Mouse (Mus musculus): ENCODE results near the gene Yae1d1. TPM values are rescaled to one million over a fixed set of nuclear protein-coding genes. Genes with fewer than 3 reads are reported as not detected.

The Yae1d1 gene
- polyA plus RNA-seq (2015; fragmentation: Nextera tagmentation; extraction: Ambion mirVana): 70.9 and 80.6 TPM in 2 replicates

- Histone ChIP-seq H3K4me1 (replicated peaks) (peaks cover 9% of the 10 kb centered on the region), H3K36me3 (no peaks in the 10 kb centered on the region), H3K9me3 (no peaks in the 10 kb centered on the region), H3K4me2 (peak within 1 kb of the TSS; percentile 86), H3K9ac (peak within 1 kb of the TSS; percentile 87), H3K4me3 (peak within 1 kb of the TSS; percentile 90), H3K27me3 (no peaks in the 10 kb centered on the region), H3K27ac (replicated peaks) (peak within 1 kb of the TSS; percentile 86)
- WGBS: under 1% methylated on average over 54 of the region's 54 CpGs
- peak; percentile 99 for ATAC-seq (ENCODE audit: low FRiP score, low read depth)
Observed at GRCm38 (mm10) chr13:17992697-17993514, at the start of gene Yae1d1. Gene Yae1d1, minus strand, starts transcription at chr13:17993349.

- ATAC-seq (ENCODE audit: low FRiP score, low read depth): no peak
- Histone ChIP-seq H3K9ac (no peak overlapping the region), H3K4me1 (replicated peaks) (no peaks in the 10 kb centered on the region), H3K36me3 (no peaks in the 10 kb centered on the region), H3K4me2 (no peak overlapping the region), H3K4me3 (no peak overlapping the region), H3K27me3 (no peaks in the 10 kb centered on the region), H3K9me3 (no peaks in the 10 kb centered on the region), H3K27ac (replicated peaks) (no peak overlapping the region)
- WGBS: 69% methylated on average over 2 of the region's 2 CpGs
Observed at GRCm38 (mm10) chr13:18038814-18039213, 45.7 kb upstream of the Yae1d1 start.

- H3K9ac ChIP-seq: no peak overlapping the region
- no peak for ATAC-seq (ENCODE audit: low FRiP score, low read depth)
- H3K27me3 ChIP-seq: no peaks in the 10 kb centered on the region
- H3K4me2 ChIP-seq: no peak overlapping the region
- WGBS: 79% methylated on average over 3 of the region's 3 CpGs
- no peaks in the 10 kb centered on the region for H3K36me3 ChIP-seq
- H3K4me1 ChIP-seq (replicated peaks): no peaks in the 10 kb centered on the region
- no peaks in the 10 kb centered on the region for H3K9me3 ChIP-seq
- H3K4me3 ChIP-seq: no peak overlapping the region
- H3K27ac ChIP-seq (replicated peaks): no peak overlapping the region
Observed at GRCm38 (mm10) chr13:18016604-18017003, 23.5 kb upstream of the Yae1d1 start.

GRCm38 (mm10) chr13:18013205-18013604 is 20.1 kb upstream of the Yae1d1 start:
- Histone ChIP-seq H3K4me3 (no peak overlapping the region), H3K4me1 (replicated peaks) (no peaks in the 10 kb centered on the region), H3K27ac (replicated peaks) (no peak overlapping the region), H3K4me2 (no peak overlapping the region), H3K36me3 (no peaks in the 10 kb centered on the region), H3K9me3 (no peaks in the 10 kb centered on the region), H3K9ac (no peak overlapping the region), H3K27me3 (no peaks in the 10 kb centered on the region)
- ATAC-seq (ENCODE audit: low FRiP score, low read depth): no peak
- 73% methylated on average over 6 of the region's 6 CpGs for WGBS

GRCm38 (mm10) chr13:18011055-18011454 is 17.9 kb upstream of the Yae1d1 start:
- Histone ChIP-seq H3K9me3 (no peaks in the 10 kb centered on the region), H3K9ac (no peak overlapping the region), H3K27me3 (no peaks in the 10 kb centered on the region), H3K4me2 (no peak overlapping the region), H3K27ac (replicated peaks) (no peak overlapping the region), H3K36me3 (no peaks in the 10 kb centered on the region), H3K4me1 (replicated peaks) (no peaks in the 10 kb centered on the region), H3K4me3 (no peak overlapping the region)
- 85% methylated on average over 4 of the region's 4 CpGs for WGBS
- no peak for ATAC-seq (ENCODE audit: low FRiP score, low read depth)

- ATAC-seq (ENCODE audit: low FRiP score, low read depth): peak; percentile 52
- 34% methylated on average over 7 of the region's 7 CpGs for WGBS
Observed at GRCm38 (mm10) chr13:17993515-17993847, 332 bp upstream of the Yae1d1 start.

DNA sequence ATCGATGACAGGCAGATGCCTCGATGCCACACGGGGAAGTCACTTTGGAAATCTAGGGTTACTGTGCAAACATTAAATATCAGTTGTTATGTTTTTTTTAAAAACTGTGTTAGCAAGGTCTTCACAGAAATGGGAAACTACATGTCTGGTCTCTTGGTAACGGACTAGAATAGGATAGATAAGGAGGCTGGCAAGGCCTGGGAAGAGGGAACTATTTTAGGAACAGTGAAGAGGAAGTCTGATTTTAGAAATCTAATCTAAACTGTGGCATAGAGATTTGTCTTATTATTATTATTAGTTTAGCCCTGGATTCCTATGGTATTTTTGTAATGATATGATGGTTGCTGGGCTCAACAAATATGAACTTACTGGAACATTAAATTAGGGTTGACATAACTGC is 1.1 kb downstream of the Yae1d1 start:
- Histone ChIP-seq H3K9ac (0 out of 2 replicates have a peak overlapping the region, but pooled peaks have one; percentile 3), H3K36me3 (peaks cover 4% of the 10 kb centered on the region), H3K4me2 (peak overlapping the region; percentile 86), H3K4me1 (replicated peaks) (peaks cover 9% of the 10 kb centered on the region), H3K9me3 (no peaks in the 10 kb centered on the region), H3K4me3 (peak overlapping the region; percentile 90), H3K27ac (replicated peaks) (no peak overlapping the region), H3K27me3 (no peaks in the 10 kb centered on the region)
- ATAC-seq (ENCODE audit: low FRiP score, low read depth): no peak
- WGBS: 80% methylated on average over 4 of the region's 4 CpGs

More at GRCm38 (mm10) chr13:17993515-17993847, 332 bp upstream of the Yae1d1 start:
- no peaks in the 10 kb centered on the region for H3K27me3 ChIP-seq
- peak overlapping the region; percentile 87 for H3K9ac ChIP-seq
- peaks cover 9% of the 10 kb centered on the region for H3K4me1 ChIP-seq (replicated peaks)
- peak overlapping the region; percentile 90 for H3K4me3 ChIP-seq
- H3K36me3 ChIP-seq: no peaks in the 10 kb centered on the region
- H3K4me2 ChIP-seq: peak overlapping the region; percentile 86
- no peaks in the 10 kb centered on the region for H3K9me3 ChIP-seq
- H3K27ac ChIP-seq (replicated peaks): peak overlapping the region; percentile 86

DNA sequence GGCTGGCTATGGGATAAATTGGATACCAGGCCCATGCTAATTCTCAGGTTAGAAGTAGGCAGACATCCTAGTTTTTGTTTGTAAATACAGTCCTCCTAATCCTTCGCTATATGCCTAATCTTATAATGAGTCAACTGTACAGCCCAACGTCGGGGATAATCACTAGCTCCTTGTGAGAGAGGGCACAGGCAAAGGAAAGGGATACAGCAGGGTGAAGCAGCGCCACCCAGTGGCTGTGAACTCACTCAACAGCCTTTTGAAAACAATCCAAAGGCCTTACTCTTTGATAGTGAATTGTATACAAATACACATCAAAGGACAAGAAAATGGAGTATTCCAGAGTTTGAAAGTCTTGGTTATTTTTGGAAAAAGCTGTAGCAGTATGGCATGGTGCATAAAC is 10.0 kb downstream of the Yae1d1 start:
- no peaks in the 10 kb centered on the region for H3K9me3 ChIP-seq
- 47% methylated on average over 4 of the region's 4 CpGs for WGBS
- no peak overlapping the region for H3K27ac ChIP-seq (replicated peaks)
- peaks cover 30% of the 10 kb centered on the region for H3K36me3 ChIP-seq
- H3K27me3 ChIP-seq: no peaks in the 10 kb centered on the region
- H3K4me1 ChIP-seq (replicated peaks): no peaks in the 10 kb centered on the region
- H3K4me3 ChIP-seq: no peak overlapping the region
- no peak overlapping the region for H3K4me2 ChIP-seq
- ATAC-seq (ENCODE audit: low FRiP score, low read depth): no peak
- no peak overlapping the region for H3K9ac ChIP-seq

- H3K9me3 ChIP-seq: no peaks in the 10 kb centered on the region
Observed at GRCm38 (mm10) chr13:17982634-17983033, 10.5 kb downstream of the Yae1d1 start.

DNA sequence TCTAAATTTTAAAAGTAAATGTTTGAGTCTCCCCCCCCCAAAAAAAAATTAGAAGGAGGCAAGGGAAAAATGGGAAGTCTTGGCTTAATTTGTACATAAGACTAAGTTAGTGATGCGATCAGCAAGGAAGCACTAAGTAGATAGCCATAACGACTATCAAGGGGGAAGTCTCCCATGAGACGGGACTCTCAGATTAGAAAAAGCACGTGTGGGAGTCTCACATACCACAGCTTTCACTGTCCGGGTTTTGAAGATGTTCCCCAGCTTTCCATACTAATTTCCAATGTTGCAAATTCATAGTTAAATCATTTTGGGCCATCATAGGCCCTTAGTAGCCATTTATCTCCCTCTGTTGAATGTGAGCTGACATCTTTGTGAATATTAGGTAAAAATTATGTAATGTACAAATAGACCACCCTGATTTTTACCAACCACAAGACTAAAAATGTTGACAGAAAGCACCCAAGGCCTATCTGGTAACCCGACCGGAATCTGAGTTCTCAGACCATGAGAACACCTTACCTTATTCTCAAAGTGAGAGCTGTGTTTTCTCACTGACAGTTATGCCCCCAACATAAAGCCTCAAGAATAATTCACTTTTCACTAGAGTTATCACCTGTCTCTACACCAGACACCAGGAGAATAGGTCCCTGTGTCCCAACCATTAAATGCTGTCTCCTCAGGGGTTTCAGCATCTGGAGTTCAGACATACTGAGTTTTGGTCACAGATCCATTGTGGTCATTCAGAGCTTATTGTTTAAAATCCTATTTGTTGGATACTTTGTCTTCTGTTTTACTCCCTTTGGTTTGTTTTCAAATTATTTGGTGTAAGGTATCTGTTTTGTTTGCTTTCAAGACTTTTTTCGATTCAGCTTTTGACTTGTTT is 16.1 kb downstream of the Yae1d1 start:
- no peaks in the 10 kb centered on the region for H3K9me3 ChIP-seq
- no peaks in the 10 kb centered on the region for H3K36me3 ChIP-seq
- no peak overlapping the region for H3K9ac ChIP-seq
- no peak overlapping the region for H3K27ac ChIP-seq (replicated peaks)
- H3K4me3 ChIP-seq: no peak overlapping the region
- 83% methylated on average over 8 of the region's 8 CpGs for WGBS
- no peak overlapping the region for H3K4me2 ChIP-seq
- no peak for ATAC-seq (ENCODE audit: low FRiP score, low read depth)
- no peaks in the 10 kb centered on the region for H3K4me1 ChIP-seq (replicated peaks)
- H3K27me3 ChIP-seq: no peaks in the 10 kb centered on the region

More at GRCm38 (mm10) chr13:17982634-17983033, 10.5 kb downstream of the Yae1d1 start:
- no peak overlapping the region for H3K4me2 ChIP-seq
- H3K4me1 ChIP-seq (replicated peaks): no peaks in the 10 kb centered on the region
- no peak overlapping the region for H3K9ac ChIP-seq
- ATAC-seq (ENCODE audit: low FRiP score, low read depth): no peak
- no peak overlapping the region for H3K4me3 ChIP-seq
- H3K27ac ChIP-seq (replicated peaks): no peak overlapping the region
- no peaks in the 10 kb centered on the region for H3K27me3 ChIP-seq
- WGBS: 81% methylated on average over 5 of the region's 5 CpGs
- H3K36me3 ChIP-seq: peaks cover 30% of the 10 kb centered on the region

DNA sequence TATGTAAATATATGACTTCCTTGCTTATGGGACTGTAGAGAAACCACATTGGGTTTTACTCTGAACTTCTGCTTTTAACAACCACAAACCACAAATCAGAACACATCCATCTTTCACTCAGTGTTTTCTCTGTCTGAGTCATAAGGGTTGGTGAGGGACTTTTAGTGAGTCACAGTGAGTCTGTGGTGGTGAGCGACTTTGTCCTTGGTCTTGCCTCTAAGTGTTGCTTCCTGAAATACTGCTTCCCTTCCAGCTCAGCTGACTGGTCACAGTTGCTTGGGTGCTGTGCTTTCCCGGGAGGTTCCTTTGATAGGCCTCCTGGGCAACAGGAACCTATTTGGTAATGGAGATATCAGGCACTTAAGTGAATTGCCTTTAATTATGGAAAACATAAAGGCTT is 17.3 kb downstream of the Yae1d1 start:
- Histone ChIP-seq H3K4me1 (replicated peaks) (no peaks in the 10 kb centered on the region), H3K36me3 (no peaks in the 10 kb centered on the region), H3K9ac (no peak overlapping the region), H3K4me3 (no peak overlapping the region), H3K27me3 (no peaks in the 10 kb centered on the region), H3K4me2 (no peak overlapping the region), H3K9me3 (no peaks in the 10 kb centered on the region), H3K27ac (replicated peaks) (no peak overlapping the region)
- ATAC-seq (ENCODE audit: low FRiP score, low read depth): no peak
- 71% methylated on average over 2 of the region's 2 CpGs for WGBS

GRCm38 (mm10) chr13:17975457-17975856 is 17.7 kb downstream of the Yae1d1 start:
- Histone ChIP-seq H3K36me3 (no peaks in the 10 kb centered on the region), H3K9me3 (no peaks in the 10 kb centered on the region), H3K9ac (no peak overlapping the region), H3K4me3 (no peak overlapping the region), H3K27ac (replicated peaks) (no peak overlapping the region), H3K27me3 (no peaks in the 10 kb centered on the region), H3K4me2 (no peak overlapping the region), H3K4me1 (replicated peaks) (no peaks in the 10 kb centered on the region)
- no peak for ATAC-seq (ENCODE audit: low FRiP score, low read depth)
- 95% methylated on average over 1 of the region's 1 CpGs for WGBS

Data from hindbrain, embryonic 15.5 days (tissue).